Mouse (Mus musculus): ENCODE measurements around the gene Nrros. TPM values are rescaled to one million over a fixed set of nuclear protein-coding genes. Genes with fewer than 3 reads are reported as not detected.

The Nrros gene
- polyA plus RNA-seq, 1 experiment from 2014 or later = 13.9 TPM

DNA sequence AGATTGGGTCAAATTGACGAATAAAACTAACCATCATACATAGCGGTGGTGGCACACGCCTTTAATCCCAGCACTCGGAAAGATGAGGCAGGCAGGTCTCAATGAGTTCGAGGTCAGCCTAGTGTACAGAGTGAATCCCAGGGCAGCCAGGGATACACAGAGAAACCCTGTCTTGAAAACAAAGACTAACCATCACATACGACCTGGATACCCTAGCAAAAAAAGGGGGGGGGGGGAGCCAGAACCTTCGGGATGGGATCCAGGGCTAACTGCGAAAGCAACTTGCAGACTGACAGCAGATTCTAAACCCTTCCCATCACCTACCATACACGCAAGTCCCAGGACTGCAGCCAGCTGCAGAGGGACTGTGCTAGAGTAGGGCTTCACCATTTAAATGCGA is 51.0 kb downstream of the Nrros start:
- H3K9me3 ChIP-seq (replicated peaks; ENCODE audit: low read length) = no peaks in the 10 kb centered on the region
- no peaks in the 10 kb centered on the region for H3K4me1 ChIP-seq (replicated peaks; ENCODE audit: insufficient read depth, low read length)
- H3K27ac ChIP-seq = no peak overlapping the region
- no peak overlapping the region for H3K9ac ChIP-seq (ENCODE audit: low read depth, low read length)
- no peaks in the 10 kb centered on the region for H3K36me3 ChIP-seq (ENCODE audit: insufficient read depth, low read length)
- no peak overlapping the region for H3K4me2 ChIP-seq (ENCODE audit: low read length)
- no peak overlapping the region for H3K4me3 ChIP-seq (replicated peaks; ENCODE audit: low read depth, low read length)
- no peak for DNase-seq (ENCODE audit: low spot score)
- TF ChIP-seq CTCF (IDR thresholded peaks at IDR 0.05; ENCODE audit: low read depth) = no peak
- no peaks in the 10 kb centered on the region for H3K27me3 ChIP-seq (ENCODE audit: insufficient read depth, low read length)
- ATAC-seq (replicated peaks; ENCODE audit: low FRiP score, low read depth) = no peak
- 83% methylated on average over 10 of the region's 10 CpGs for WGBS

DNA sequence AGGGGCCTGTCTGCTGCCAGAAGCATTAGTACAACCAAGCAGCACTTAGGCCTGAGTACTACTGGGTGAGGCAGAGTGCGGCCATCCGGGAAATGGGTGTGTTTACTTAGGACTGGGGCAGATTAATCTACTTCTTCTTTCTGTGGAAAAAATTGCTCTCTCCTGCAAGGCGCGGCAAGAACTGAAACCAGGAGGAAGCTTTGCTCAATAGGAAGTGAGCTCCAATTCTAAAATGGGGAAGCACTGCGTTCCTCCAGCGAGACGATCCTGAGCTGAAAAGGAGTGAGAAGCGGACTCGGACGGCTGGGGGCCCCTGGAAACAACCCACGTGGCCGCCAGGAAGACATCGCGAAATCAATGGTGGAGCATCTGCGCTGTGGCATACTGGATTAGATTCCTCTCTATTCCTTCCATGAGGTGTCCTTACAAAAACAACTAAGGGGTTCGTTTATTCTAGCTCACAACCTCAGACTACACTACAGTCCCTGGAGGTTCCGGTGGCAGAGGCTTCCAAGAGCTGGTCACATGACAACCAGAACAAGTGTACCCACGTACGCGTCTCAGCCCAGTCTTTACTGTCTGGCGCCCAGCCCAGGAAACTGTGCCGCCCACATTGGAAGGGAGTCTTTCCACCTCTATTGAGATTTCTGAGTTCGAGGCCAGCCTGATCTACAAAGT is 51.7 kb downstream of the Nrros start:
- H3K36me3 ChIP-seq (ENCODE audit: insufficient read depth, low read length) = no peaks in the 10 kb centered on the region
- H3K4me2 ChIP-seq (ENCODE audit: low read length) = peak overlapping the region; percentile 21
- no peak overlapping the region for H3K9ac ChIP-seq (ENCODE audit: low read depth, low read length)
- whole genome bisulfite sequencing = 64% methylated on average over 23 of the region's 23 CpGs
- H3K4me3 ChIP-seq (replicated peaks; ENCODE audit: low read depth, low read length) = no peak overlapping the region
- no peaks in the 10 kb centered on the region for H3K27me3 ChIP-seq (ENCODE audit: insufficient read depth, low read length)
- no peak for DNase-seq (ENCODE audit: low spot score)
- no peak for TF ChIP-seq CTCF (IDR thresholded peaks at IDR 0.05; ENCODE audit: low read depth)
- no peaks in the 10 kb centered on the region for H3K9me3 ChIP-seq (replicated peaks; ENCODE audit: low read length)
- no peaks in the 10 kb centered on the region for H3K4me1 ChIP-seq (replicated peaks; ENCODE audit: insufficient read depth, low read length)
- ATAC-seq (replicated peaks; ENCODE audit: low FRiP score, low read depth) = no peak; the same call in 1 of the 2 replicates
- H3K27ac ChIP-seq = no peak overlapping the region

DNA sequence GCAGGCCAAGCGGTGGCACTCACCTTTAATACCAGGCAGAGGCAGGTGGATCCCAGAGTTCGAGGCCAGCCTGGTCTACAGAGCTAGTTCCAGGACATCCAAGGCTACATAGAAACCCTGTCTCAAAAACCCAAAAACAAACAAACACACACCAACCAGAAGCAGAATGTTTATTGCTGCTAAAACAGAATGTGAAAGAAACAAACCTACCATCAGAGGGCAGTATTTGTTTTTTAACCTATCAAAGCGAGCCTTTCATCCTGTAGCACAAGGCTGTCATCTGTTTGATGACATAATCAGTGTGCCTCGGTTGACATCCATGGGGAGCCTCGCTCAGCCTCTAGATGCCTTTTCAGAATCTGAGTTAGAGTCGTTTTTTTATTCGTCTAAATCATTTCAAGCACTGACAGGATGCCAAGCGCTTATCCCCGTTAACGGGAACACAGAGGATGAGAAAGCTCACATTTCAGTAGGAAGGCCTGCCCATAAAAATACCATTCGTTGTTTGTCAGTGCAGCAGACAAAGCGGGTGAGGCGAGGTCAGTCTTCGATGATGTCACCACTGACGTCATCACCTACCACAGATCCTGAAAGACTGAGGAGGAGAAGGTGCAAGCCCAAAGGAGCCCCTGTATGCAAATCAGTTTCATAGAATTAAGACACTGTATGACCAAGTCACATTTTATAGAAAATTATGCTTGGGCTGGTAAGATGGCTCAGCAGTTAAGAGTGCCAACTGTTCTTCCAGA is 54.3 kb downstream of the Nrros start:
- 62% methylated on average over 15 of the region's 15 CpGs for WGBS
- TF ChIP-seq CTCF (IDR thresholded peaks at IDR 0.05; ENCODE audit: low read depth) = peak; percentile 36; the same call in 1 of the 2 replicates
- H3K4me2 ChIP-seq (ENCODE audit: low read length) = no peak overlapping the region
- no peaks in the 10 kb centered on the region for H3K27me3 ChIP-seq (ENCODE audit: insufficient read depth, low read length)
- no peaks in the 10 kb centered on the region for H3K4me1 ChIP-seq (replicated peaks; ENCODE audit: insufficient read depth, low read length)
- H3K9ac ChIP-seq (ENCODE audit: low read depth, low read length) = no peak overlapping the region
- ATAC-seq (replicated peaks; ENCODE audit: low FRiP score, low read depth) (no peak), DNase-seq (ENCODE audit: low spot score) (peak; percentile 27)
- no peak overlapping the region for H3K27ac ChIP-seq
- H3K36me3 ChIP-seq (ENCODE audit: insufficient read depth, low read length) = peaks cover 15% of the 10 kb centered on the region
- no peaks in the 10 kb centered on the region for H3K9me3 ChIP-seq (replicated peaks; ENCODE audit: low read length)
- no peak overlapping the region for H3K4me3 ChIP-seq (replicated peaks; ENCODE audit: low read depth, low read length)

GRCm38 (mm10) chr16:32108578-32108977 is 56.8 kb downstream of the Nrros start:
- Histone ChIP-seq H3K4me3 (replicated peaks; ENCODE audit: low read depth, low read length) (no peak overlapping the region), H3K9me3 (replicated peaks; ENCODE audit: low read length) (no peaks in the 10 kb centered on the region), H3K27ac (no peak overlapping the region), H3K4me2 (ENCODE audit: low read length) (no peak overlapping the region), H3K9ac (ENCODE audit: low read depth, low read length) (no peak overlapping the region), H3K27me3 (ENCODE audit: insufficient read depth, low read length) (no peaks in the 10 kb centered on the region), H3K4me1 (replicated peaks; ENCODE audit: insufficient read depth, low read length) (no peaks in the 10 kb centered on the region), H3K36me3 (ENCODE audit: insufficient read depth, low read length) (peaks cover 15% of the 10 kb centered on the region)
- WGBS = 80% methylated on average over 2 of the region's 2 CpGs
- no peak for ATAC-seq (replicated peaks; ENCODE audit: low FRiP score, low read depth)
- DNase-seq (ENCODE audit: low spot score) = no peak
- TF ChIP-seq CTCF (IDR thresholded peaks at IDR 0.05; ENCODE audit: low read depth) = no peak

GRCm38 (mm10) chr16:32108170-32108569 is 57.2 kb downstream of the Nrros start:
- Histone ChIP-seq H3K4me3 (replicated peaks; ENCODE audit: low read depth, low read length) (no peak overlapping the region), H3K27ac (no peak overlapping the region), H3K9me3 (replicated peaks; ENCODE audit: low read length) (no peaks in the 10 kb centered on the region), H3K9ac (ENCODE audit: low read depth, low read length) (no peak overlapping the region), H3K4me1 (replicated peaks; ENCODE audit: insufficient read depth, low read length) (no peaks in the 10 kb centered on the region), H3K4me2 (ENCODE audit: low read length) (no peak overlapping the region), H3K36me3 (ENCODE audit: insufficient read depth, low read length) (peaks cover 18% of the 10 kb centered on the region), H3K27me3 (ENCODE audit: insufficient read depth, low read length) (no peaks in the 10 kb centered on the region)
- TF ChIP-seq CTCF (IDR thresholded peaks at IDR 0.05; ENCODE audit: low read depth) = peak; percentile 63
- ATAC-seq (replicated peaks; ENCODE audit: low FRiP score, low read depth) = 0 out of 2 replicates have a peak, but pooled peaks have one; percentile 54
- DNase-seq (ENCODE audit: low spot score) = peak; percentile 66
- 53% methylated on average over 7 of the region's 7 CpGs for WGBS

- no peak for TF ChIP-seq CTCF (IDR thresholded peaks at IDR 0.05; ENCODE audit: low read depth)
- H3K4me1 ChIP-seq (replicated peaks; ENCODE audit: insufficient read depth, low read length) = no peaks in the 10 kb centered on the region
- ATAC-seq (replicated peaks; ENCODE audit: low FRiP score, low read depth) (no peak), DNase-seq (ENCODE audit: low spot score) (no peak)
- peaks cover 23% of the 10 kb centered on the region for H3K36me3 ChIP-seq (ENCODE audit: insufficient read depth, low read length)
- no peak overlapping the region for H3K9ac ChIP-seq (ENCODE audit: low read depth, low read length)
- 88% methylated on average over 12 of the region's 12 CpGs for WGBS
- H3K27me3 ChIP-seq (ENCODE audit: insufficient read depth, low read length) = no peaks in the 10 kb centered on the region
- no peak overlapping the region for H3K4me2 ChIP-seq (ENCODE audit: low read length)
- no peaks in the 10 kb centered on the region for H3K9me3 ChIP-seq (replicated peaks; ENCODE audit: low read length)
- no peak overlapping the region for H3K27ac ChIP-seq
- no peak overlapping the region for H3K4me3 ChIP-seq (replicated peaks; ENCODE audit: low read depth, low read length)
Measured at GRCm38 (mm10) chr16:32107342-32108045, 57.9 kb downstream of the Nrros start.
